Mouse (Mus musculus): Measurements from ENCODE around the gene Sumf2.

The Sumf2 gene

DNA sequence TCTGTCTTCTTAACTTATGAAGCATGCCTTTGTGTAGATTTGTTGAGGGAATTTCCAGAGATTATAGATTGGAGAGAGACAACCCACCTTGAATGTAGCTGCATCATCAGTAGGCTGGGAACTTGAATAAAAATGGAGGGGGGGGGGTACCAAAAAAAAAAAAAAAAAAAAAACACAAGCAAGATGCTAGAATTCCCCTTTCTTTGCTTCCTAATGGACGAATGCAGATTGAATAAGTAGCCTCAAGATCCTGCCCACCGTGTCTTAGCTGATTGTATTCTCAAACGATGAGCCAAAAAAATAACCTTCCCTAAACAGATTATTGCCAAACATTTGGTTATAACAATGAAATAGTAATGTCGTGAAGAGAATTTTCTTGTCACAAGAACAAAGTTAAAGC lies 61.0 kb downstream of the Sumf2 start:
- no peak for DNase-seq (ENCODE audit: low read depth in 2 of 2, low spot score in 2 of 2)

GRCm38 (mm10) chr5:129908242-129908965 lies 61.6 kb downstream of the Sumf2 start, which contains the start of gene Nupr1l:
Nupr1l (plus strand) TSS chr5:129908540.
- peak in 1 of 2 experiments; percentile 5 for DNase-seq (ENCODE audit: low read depth in 2 of 2, low spot score in 2 of 2)

DNA sequence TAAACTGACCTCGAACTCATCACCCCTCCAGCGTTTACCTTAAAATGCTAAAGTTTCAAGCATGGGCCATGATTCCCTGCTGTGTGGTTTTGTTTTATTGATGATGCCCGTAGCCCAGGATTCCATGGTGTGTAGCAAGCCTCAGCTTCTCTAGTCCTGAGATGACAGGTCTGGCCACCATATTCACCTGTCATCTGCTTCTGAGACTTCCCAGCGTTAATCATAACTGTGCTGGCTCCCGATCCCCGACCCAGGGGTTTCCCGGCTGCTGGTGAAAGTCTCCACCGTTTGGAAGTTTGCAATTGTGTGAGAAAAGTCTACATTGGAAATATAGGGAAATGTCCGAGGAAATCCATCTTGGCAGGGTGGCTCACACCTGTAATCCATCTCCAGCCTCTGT lies 62.4 kb downstream of the Sumf2 start:
- DNase-seq (ENCODE audit: low read depth in 2 of 2, low spot score in 2 of 2): no peak

DNA sequence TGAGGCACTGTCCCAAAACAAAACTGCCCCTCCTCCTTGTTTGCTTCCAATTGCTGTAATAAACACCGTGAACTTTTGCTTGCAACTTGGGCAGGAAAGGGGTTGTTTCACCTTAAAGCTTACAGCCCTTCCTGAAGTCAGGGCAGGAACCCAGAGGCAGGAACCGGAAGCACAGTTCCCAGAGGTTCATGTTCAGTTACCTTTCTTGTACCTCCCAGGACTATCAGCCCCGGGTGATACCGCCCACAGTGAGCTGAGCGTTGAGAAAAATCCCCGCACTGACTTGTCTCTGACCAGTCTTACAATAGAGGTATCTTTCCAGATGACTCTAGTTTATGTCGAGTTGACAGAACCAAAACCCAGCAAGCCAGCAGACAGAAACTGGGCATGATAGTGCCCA lies 62.8 kb downstream of the Sumf2 start:
- no peak for DNase-seq (ENCODE audit: low read depth in 2 of 2, low spot score in 2 of 2)
